Mouse (Mus musculus): ENCODE measurements at regions not wholly inside any gene's neighbourhood (a gene's known extent, or its start where the extent isn't known, plus 50 kb on each side); places are given as distances from the start of the nearest gene placed in this dataset.
A peak's percentile ranks its signal among the peaks of the same experiment; 100 is the strongest.
"Not testable (repeated sequence)": the region's sequence is repeated elsewhere in the genome, so short reads cannot be mapped to it uniquely, and the experiment has no call there.

- intact Hi-C loops (cut with DNase I): loop anchor here (5.0 kb wide), 1 partner anchor 110 kb away; no protein-coding TSS in a partner anchor
- peak; percentile 43 to 67 for DNase-seq (ENCODE audit: low spot score in 2 of 2)
These were observed 482.5 kb upstream of the Snrpn start for GRCm38 (mm10) chr7:60622271-60623249.

- DNase-seq (ENCODE audit: low spot score in 2 of 2); intact Hi-C loops (cut with DNase I): not testable (repeated sequence)
These were observed 477.2 kb upstream of the Snrpn start for GRCm38 (mm10) chr7:60617070-60617674.

Measured in left cerebral cortex, postnatal 25 days (tissue).